Mouse (Mus musculus): Measurements from ENCODE around the gene Mrpl37. TPM values are rescaled to one million over a fixed set of nuclear protein-coding genes. Genes with fewer than 3 reads are reported as not detected.

Mrpl37 gene
- polyA plus RNA-seq, 1 experiment from 2014 or later, result 85.5 TPM

DNA sequence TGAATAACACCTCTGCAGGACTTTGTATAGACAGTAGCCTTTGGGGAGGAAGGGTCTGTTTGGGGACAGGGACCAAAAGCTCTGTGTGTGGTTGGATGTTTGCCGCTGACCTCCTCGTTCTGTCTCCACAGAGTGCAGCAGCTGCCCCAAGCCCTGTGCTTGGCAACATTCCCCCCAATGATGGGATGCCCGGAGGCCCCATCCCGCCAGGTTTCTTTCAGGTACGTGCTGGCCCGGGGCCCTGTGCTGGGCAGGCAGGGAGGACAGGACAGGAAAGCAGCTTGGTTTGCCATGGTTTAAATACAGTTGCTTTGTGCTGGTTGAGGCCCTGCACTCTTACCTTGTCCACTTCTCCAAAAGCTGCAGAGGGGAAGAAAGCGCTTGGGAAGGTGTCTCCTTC lies 57.1 kb downstream of the Mrpl37 start:
- ATAC-seq (ENCODE audit: low FRiP score, low TSS enrichment) (no peak), DNase-seq (no peak)
- Histone ChIP-seq H3K27ac (replicated peaks; ENCODE audit: low read depth, low read length) (no peak overlapping the region), H3K9ac (replicated peaks; ENCODE audit: low read length) (no peak overlapping the region), H3K36me3 (ENCODE audit: control insufficient read depth, insufficient read depth, low read length) (peaks cover 11% of the 10 kb centered on the region), H3K4me2 (ENCODE audit: low read length) (no peak overlapping the region), H3K27me3 (ENCODE audit: control insufficient read depth, insufficient read depth, low read length) (no peaks in the 10 kb centered on the region), H3K4me3 (replicated peaks; ENCODE audit: low read depth, low read length) (no peak overlapping the region), H3K4me1 (ENCODE audit: control insufficient read depth, insufficient read depth, low read length) (peaks cover 8% of the 10 kb centered on the region; the same call in 1 of the 2 replicates), H3K9me3 (ENCODE audit: control insufficient read depth, low read length) (no peaks in the 10 kb centered on the region)
- WGBS, result 88% methylated on average over 7 of the region's 7 CpGs

DNA sequence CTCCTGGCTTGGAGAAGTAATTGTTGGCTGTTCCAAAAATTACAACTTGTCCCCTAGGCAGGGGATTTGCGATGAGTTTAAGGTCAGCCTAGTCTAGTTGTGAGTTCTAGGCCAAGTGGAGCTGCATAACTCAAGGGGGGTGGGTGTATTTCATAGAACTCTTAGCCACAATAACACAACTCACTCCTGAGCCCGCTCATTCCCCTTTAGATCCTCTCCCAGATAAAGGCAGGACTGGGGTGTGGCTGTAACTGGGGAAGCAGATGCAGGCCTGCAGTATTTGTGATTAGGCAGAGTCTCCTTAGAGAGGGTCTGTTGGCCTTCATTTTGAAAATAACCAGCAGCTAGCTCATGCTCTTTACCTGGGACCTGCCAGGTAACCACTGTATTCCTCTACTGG lies 58.5 kb downstream of the Mrpl37 start:
- Histone ChIP-seq H3K9ac (replicated peaks; ENCODE audit: low read length) (no peak overlapping the region), H3K4me2 (ENCODE audit: low read length) (no peak overlapping the region), H3K9me3 (ENCODE audit: control insufficient read depth, low read length) (no peaks in the 10 kb centered on the region), H3K4me3 (replicated peaks; ENCODE audit: low read depth, low read length) (no peak overlapping the region), H3K36me3 (ENCODE audit: control insufficient read depth, insufficient read depth, low read length) (peaks cover 11% of the 10 kb centered on the region), H3K4me1 (ENCODE audit: control insufficient read depth, insufficient read depth, low read length) (peaks cover 14% of the 10 kb centered on the region; the same call in 1 of the 2 replicates), H3K27ac (replicated peaks; ENCODE audit: low read depth, low read length) (no peak overlapping the region), H3K27me3 (ENCODE audit: control insufficient read depth, insufficient read depth, low read length) (no peaks in the 10 kb centered on the region)
- ATAC-seq (ENCODE audit: low FRiP score, low TSS enrichment) (no peak), DNase-seq (no peak)
- 94% methylated on average over 2 of the region's 2 CpGs for WGBS

DNA sequence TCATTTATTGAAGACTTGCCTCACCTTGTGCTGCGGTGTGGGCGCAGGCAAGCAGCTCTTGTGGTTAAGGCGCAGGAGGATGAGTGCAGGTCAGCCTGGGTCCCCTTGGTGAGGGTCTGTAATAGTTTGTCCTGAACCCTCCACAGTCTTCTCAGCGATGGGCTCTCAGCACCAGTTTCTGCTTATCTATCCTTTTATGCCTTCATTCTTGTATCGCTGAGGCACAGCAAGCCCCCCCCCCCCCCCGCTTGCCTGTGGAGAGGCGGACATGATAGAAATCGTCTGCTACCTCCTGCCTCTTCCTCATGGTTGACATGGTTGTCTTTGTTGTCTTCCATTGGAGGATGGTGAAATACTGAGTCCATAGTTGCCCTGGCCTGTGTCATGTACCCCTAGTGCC lies 59.3 kb downstream of the Mrpl37 start:
- Histone ChIP-seq H3K9me3 (ENCODE audit: control insufficient read depth, low read length) (no peaks in the 10 kb centered on the region), H3K27ac (replicated peaks; ENCODE audit: low read depth, low read length) (no peak overlapping the region), H3K9ac (replicated peaks; ENCODE audit: low read length) (no peak overlapping the region), H3K27me3 (ENCODE audit: control insufficient read depth, insufficient read depth, low read length) (no peaks in the 10 kb centered on the region), H3K4me2 (ENCODE audit: low read length) (no peak overlapping the region), H3K4me3 (replicated peaks; ENCODE audit: low read depth, low read length) (no peak overlapping the region), H3K4me1 (ENCODE audit: control insufficient read depth, insufficient read depth, low read length) (peaks cover 21% of the 10 kb centered on the region), H3K36me3 (ENCODE audit: control insufficient read depth, insufficient read depth, low read length) (peaks cover 11% of the 10 kb centered on the region)
- DNase-seq (no peak), ATAC-seq (ENCODE audit: low FRiP score, low TSS enrichment) (no peak)
- WGBS, result 90% methylated on average over 8 of the region's 8 CpGs

DNA sequence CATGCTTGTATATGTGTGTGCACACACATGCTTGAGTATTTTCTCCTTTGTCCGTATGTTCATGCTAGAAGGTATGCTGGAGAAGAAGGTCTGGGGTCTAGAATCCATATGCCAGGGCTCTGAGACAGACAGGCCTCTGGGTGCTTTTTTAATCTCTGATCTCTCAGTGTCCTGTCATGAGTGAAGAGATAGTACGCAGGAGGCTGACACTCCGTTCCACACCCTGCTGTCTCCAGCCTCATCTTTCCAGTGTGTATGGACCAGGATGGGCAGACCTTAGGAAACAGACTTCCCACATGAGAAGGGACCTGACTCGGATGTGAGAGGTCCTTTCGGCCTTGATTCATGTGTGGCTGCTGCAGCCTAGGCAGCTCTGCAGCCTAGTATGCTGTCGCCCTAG lies 59.9 kb downstream of the Mrpl37 start:
- DNase-seq (no peak), ATAC-seq (ENCODE audit: low FRiP score, low TSS enrichment) (no peak)
- H3K9me3 ChIP-seq (ENCODE audit: control insufficient read depth, low read length), result no peaks in the 10 kb centered on the region
- H3K36me3 ChIP-seq (ENCODE audit: control insufficient read depth, insufficient read depth, low read length), result peaks cover 11% of the 10 kb centered on the region
- H3K27ac ChIP-seq (replicated peaks; ENCODE audit: low read depth, low read length), result no peak overlapping the region
- no peak overlapping the region for H3K4me3 ChIP-seq (replicated peaks; ENCODE audit: low read depth, low read length)
- no peak overlapping the region for H3K4me2 ChIP-seq (ENCODE audit: low read length)
- no peak overlapping the region for H3K9ac ChIP-seq (replicated peaks; ENCODE audit: low read length)
- no peaks in the 10 kb centered on the region for H3K27me3 ChIP-seq (ENCODE audit: control insufficient read depth, insufficient read depth, low read length)
- WGBS, result 94% methylated on average over 6 of the region's 6 CpGs
- H3K4me1 ChIP-seq (ENCODE audit: control insufficient read depth, insufficient read depth, low read length), result peaks cover 27% of the 10 kb centered on the region

DNA sequence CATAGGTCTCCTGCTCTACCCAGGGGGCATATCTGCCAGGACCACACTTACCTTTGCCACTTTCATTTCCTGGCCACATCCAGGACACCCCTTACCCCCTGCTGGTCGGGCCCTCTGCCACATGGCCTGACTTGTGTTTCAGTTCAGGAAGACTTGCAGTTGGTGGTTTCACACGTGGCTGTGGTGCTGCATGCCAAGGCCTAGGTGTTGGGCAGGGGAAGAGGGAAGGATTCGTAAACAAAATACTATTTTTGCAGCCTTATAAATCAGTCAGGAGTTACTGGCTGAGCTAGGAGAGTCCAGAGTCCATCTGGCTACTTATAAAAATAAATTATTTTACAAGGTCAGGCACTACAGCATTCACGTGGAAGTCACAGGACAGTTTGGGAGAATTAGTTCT lies 60.4 kb downstream of the Mrpl37 start:
- H3K4me2 ChIP-seq (ENCODE audit: low read length), result no peak overlapping the region
- no peaks in the 10 kb centered on the region for H3K9me3 ChIP-seq (ENCODE audit: control insufficient read depth, low read length)
- ATAC-seq (ENCODE audit: low FRiP score, low TSS enrichment), result no peak
- peaks cover 32% of the 10 kb centered on the region for H3K4me1 ChIP-seq (ENCODE audit: control insufficient read depth, insufficient read depth, low read length)
- no peaks in the 10 kb centered on the region for H3K27me3 ChIP-seq (ENCODE audit: control insufficient read depth, insufficient read depth, low read length)
- 93% methylated on average over 4 of the region's 4 CpGs for whole genome bisulfite sequencing
- H3K4me3 ChIP-seq (replicated peaks; ENCODE audit: low read depth, low read length), result no peak overlapping the region
- peaks cover 11% of the 10 kb centered on the region for H3K36me3 ChIP-seq (ENCODE audit: control insufficient read depth, insufficient read depth, low read length)
- no peak for DNase-seq
- H3K27ac ChIP-seq (replicated peaks; ENCODE audit: low read depth, low read length), result no peak overlapping the region
- H3K9ac ChIP-seq (replicated peaks; ENCODE audit: low read length), result no peak overlapping the region

Other genes with a start within 250 kb of the Mrpl37 start
- 147 and 187 TPM in 2 replicates for gene Ssbp3, start 156.2 kb downstream of the Mrpl37 start, polyA plus RNA-seq (2014; fragmentation: Nextera tagmentation; extraction: Ambion mirVana)
- 5.2 and 5.3 TPM in 2 replicates for gene Cyb5rl, start 120 bp upstream of the Mrpl37 start, polyA plus RNA-seq (2014; fragmentation: Nextera tagmentation; extraction: Ambion mirVana)
- gene Cdcp2, start 30.0 kb upstream of the Mrpl37 start, polyA plus RNA-seq (2014; fragmentation: Nextera tagmentation; extraction: Ambion mirVana), result 0.08 TPM in 1 of 2 replicates, not detected in the other
- gene Tmem59, start 111.5 kb upstream of the Mrpl37 start, polyA plus RNA-seq (2014; fragmentation: Nextera tagmentation; extraction: Ambion mirVana), result 334 and 361 TPM in 2 replicates
- gene Tceanc2, start 112.2 kb upstream of the Mrpl37 start, polyA plus RNA-seq (2014; fragmentation: Nextera tagmentation; extraction: Ambion mirVana), result 15.0 and 18.7 TPM in 2 replicates
- gene Ldlrad1, start 142.3 kb upstream of the Mrpl37 start, polyA plus RNA-seq (2014; fragmentation: Nextera tagmentation; extraction: Ambion mirVana), result not detected in 2 replicates
- gene Lrrc42, start 186.7 kb upstream of the Mrpl37 start, polyA plus RNA-seq (2014; fragmentation: Nextera tagmentation; extraction: Ambion mirVana), result 47.5 and 50.7 TPM in 2 replicates
- 38.2 and 45.7 TPM in 2 replicates for gene Hspb11, start 186.7 kb upstream of the Mrpl37 start, polyA plus RNA-seq (2014; fragmentation: Nextera tagmentation; extraction: Ambion mirVana)
- gene Dio1, start 240.3 kb upstream of the Mrpl37 start, polyA plus RNA-seq (2014; fragmentation: Nextera tagmentation; extraction: Ambion mirVana), result not detected in 2 replicates
- 55.2 and 61.9 TPM in 2 replicates for gene Yipf1, start 247.5 kb upstream of the Mrpl37 start, polyA plus RNA-seq (2014; fragmentation: Nextera tagmentation; extraction: Ambion mirVana)